Mouse (Mus musculus) midbrain, embryonic 10.5 days (tissue): ENCODE data around the gene Lrrc8b. TPM values are rescaled to one million over a fixed set of nuclear protein-coding genes. Genes with fewer than 3 reads are reported as not detected.

Experiments used
- DNase-seq: peaks from one replicate; pipeline ENCODE4 v3.0.0-alpha.2; 2017; ENCODE audit warnings: low spot score
- H3K27ac ChIP-seq: fragments of 300-500 bp; sonication (generic); replicated peaks from 2 replicates; pipeline ENCODE4 v1.5.1; 2016; ENCODE audit warnings: mild to moderate bottlenecking
- H3K27me3 ChIP-seq: fragments of 300-500 bp; sonication (generic); 2 replicates; pipeline ENCODE4 v1.6.1; 2016; ENCODE audit warnings: low read depth, mild to moderate bottlenecking; ENCODE audit not compliant: poor library complexity, severe bottlenecking
- H3K36me3 ChIP-seq: fragments of 300-500 bp; sonication (generic); 2 replicates; pipeline ENCODE4 v1.6.1; 2016; ENCODE audit warnings: mild to moderate bottlenecking, moderate library complexity
- H3K4me1 ChIP-seq: fragments of 300-500 bp; sonication (generic); 2 replicates; pipeline ENCODE4 v1.6.1; 2016
- H3K4me3 ChIP-seq: fragments of 300-500 bp; sonication (generic); 2 replicates; pipeline ENCODE4 v1.5.1; 2016; ENCODE audit warnings: mild to moderate bottlenecking, moderate library complexity
- H3K9me3 ChIP-seq: fragments of 300-500 bp; sonication (generic); replicated peaks from 2 replicates; pipeline ENCODE4 v1.6.1; 2016; ENCODE audit warnings: mild to moderate bottlenecking
- WGBS: fragments of 180-500 bp; shearing (Covaris S2); methylation state at CpG from one replicate; pipeline ENCODE4 v1.1.7; 2016; 5-methylcytosine and 5-hydroxymethylcytosine counted together
- polyA plus RNA-seq: library from polyadenylated mRNA; unstranded; fragments of >200 nt; fragmentation: Nextera tagmentation; extraction: Ambion mirVana; gene quantifications from 2 replicates; pipeline ENCODE4 v1.2.1, GENCODE M21; 2016

Gene Lrrc8b
- polyA plus RNA-seq, 1 experiment from 2014 or later: 6.9 TPM

- peaks cover 16% of the 10 kb centered on the region for H3K27me3 ChIP-seq
- no peak overlapping the region for H3K27ac ChIP-seq
- peaks cover 28% of the 10 kb centered on the region for H3K4me1 ChIP-seq
- no peak overlapping the region for H3K4me3 ChIP-seq
- no peaks in the 10 kb centered on the region for H3K9me3 ChIP-seq
- DNase-seq: no peak
- H3K36me3 ChIP-seq: no peaks in the 10 kb centered on the region
- WGBS: 74% methylated on average over 3 of the region's 3 CpGs
Observed at GRCm38 (mm10) chr5:105516290-105516689, 100.7 kb downstream of the Lrrc8b start.

- Histone ChIP-seq H3K4me3 (peak overlapping the region; percentile 84), H3K9me3 (no peaks in the 10 kb centered on the region), H3K27ac (peak overlapping the region; percentile 92), H3K36me3 (no peaks in the 10 kb centered on the region), H3K27me3 (peaks cover 16% of the 10 kb centered on the region), H3K4me1 (peaks cover 28% of the 10 kb centered on the region)
- 19% methylated on average over 7 of the region's 7 CpGs for WGBS
- no peak for DNase-seq
Observed at GRCm38 (mm10) chr5:105517992-105518625, 102.5 kb downstream of the Lrrc8b start.

DNA sequence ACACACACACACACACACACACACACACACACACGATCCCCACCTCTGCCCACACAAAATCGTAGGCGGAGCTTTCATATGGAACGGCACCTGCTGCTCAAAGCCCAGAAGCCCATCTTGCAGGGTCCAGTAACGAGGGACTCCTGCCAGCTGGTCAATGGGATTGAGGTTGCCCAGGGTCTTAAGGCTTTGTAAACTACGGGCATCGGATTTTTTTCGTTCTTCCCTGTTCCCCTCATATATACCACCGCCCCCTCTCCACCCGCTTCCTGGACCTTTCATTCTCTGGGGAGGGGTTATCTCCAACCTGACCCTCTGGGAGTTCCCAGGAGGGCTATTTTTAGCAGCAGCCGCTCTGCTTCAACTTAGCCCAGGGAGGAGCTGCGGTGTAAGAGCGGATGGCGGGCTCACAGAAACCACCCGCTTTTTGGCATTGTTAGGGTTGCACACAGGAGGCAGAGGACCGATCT is 103.1 kb downstream of the Lrrc8b start:
- no peak for DNase-seq
- WGBS: 1% methylated on average over 16 of the region's 16 CpGs
- Histone ChIP-seq H3K4me3 (peak overlapping the region; percentile 84), H3K4me1 (peaks cover 28% of the 10 kb centered on the region), H3K36me3 (no peaks in the 10 kb centered on the region), H3K27ac (peak overlapping the region; percentile 92), H3K9me3 (no peaks in the 10 kb centered on the region), H3K27me3 (peaks cover 16% of the 10 kb centered on the region)

DNA sequence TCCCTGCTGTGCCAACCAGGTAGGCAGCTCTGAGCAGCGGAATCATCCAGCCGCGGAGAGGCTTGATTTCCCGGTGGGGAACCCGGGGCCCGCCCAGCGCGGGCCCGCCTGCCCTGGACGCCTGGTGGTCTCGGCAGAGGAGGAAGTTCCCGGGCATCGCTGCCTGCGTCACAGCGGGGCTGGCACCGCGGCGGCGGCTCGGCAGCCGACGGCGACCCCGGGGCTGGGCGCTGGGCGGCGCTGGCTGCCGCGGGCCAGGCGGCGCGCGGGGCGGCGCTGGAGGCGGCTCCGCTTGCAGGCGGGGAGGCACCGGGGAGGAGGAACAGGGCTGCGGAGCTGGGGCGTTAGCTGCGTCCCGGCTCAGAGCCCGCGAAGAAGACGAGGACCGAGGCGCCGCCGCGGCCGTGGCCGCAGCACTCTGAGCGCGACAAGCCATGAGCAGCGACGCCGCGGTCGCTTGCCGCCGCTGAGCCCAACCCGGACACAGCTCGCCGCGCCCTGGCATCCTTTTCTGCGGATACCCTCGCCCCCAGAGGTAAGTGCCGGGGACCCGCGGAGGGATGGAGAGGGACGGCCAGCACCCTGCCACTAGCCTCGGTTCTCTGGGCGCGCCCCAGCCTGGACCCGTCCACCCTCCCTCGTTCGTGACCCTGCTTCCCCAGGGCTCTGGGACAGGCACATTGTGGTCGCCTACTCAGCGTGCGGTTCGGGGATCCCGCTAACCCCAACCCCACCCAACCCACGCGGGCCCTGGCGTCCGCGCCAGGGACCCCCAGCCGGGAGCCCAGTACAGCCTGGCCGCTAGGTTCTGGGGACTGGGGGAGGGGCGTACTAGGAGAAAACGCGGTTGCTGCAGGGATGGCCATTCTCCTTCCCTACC is 103.8 kb downstream of the Lrrc8b start, which contains the start of gene Lrrc8c:
Gene Lrrc8c (plus strand): TSS at position 293 of the 880 bp plus-strand sequence.
- peaks cover 28% of the 10 kb centered on the region for H3K4me1 ChIP-seq
- no peaks in the 10 kb centered on the region for H3K9me3 ChIP-seq
- H3K27ac ChIP-seq: peak within 1 kb of the TSS; percentile 92
- WGBS: under 1% methylated on average over 91 of the region's 93 CpGs
- DNase-seq: peak; percentile 85
- peaks cover 16% of the 10 kb centered on the region for H3K27me3 ChIP-seq
- no peaks in the 10 kb centered on the region; the same call in 1 of the 2 replicates for H3K36me3 ChIP-seq
- H3K4me3 ChIP-seq: peak within 1 kb of the TSS; percentile 84

DNA sequence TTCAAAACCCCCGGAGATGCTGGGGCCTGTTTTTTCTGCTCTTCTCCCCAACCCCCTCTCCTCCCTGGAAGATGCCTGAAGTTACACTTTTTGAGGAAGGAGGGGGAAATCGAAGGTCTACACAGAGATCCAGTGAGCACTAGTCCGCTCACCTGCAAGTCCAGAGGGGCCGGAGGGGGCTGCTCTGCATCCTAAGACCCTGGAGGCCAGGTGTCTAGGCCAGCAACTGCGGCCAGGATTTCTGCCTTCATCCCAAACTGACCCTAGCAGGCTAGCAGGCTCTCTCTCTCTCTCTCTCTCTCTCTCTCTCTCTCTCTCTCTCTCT is 104.4 kb downstream of the Lrrc8b start:
- peaks cover 4% of the 10 kb centered on the region for H3K36me3 ChIP-seq
- no peaks in the 10 kb centered on the region for H3K9me3 ChIP-seq
- peak overlapping the region; percentile 92 for H3K27ac ChIP-seq
- H3K27me3 ChIP-seq: peaks cover 16% of the 10 kb centered on the region
- H3K4me3 ChIP-seq: peak overlapping the region; percentile 84
- WGBS: 4% methylated on average over 5 of the region's 5 CpGs
- no peak for DNase-seq
- peaks cover 28% of the 10 kb centered on the region for H3K4me1 ChIP-seq

GRCm38 (mm10) chr5:105520442-105520965 is 104.9 kb downstream of the Lrrc8b start:
- peak overlapping the region; percentile 92; the same call in 1 of the 2 replicates for H3K27ac ChIP-seq
- 63% methylated on average over 9 of the region's 9 CpGs for WGBS

GRCm38 (mm10) chr5:105523452-105523851 is 107.9 kb downstream of the Lrrc8b start:
- no peaks in the 10 kb centered on the region for H3K9me3 ChIP-seq
- no peak overlapping the region for H3K27ac ChIP-seq
- peaks cover 20% of the 10 kb centered on the region for H3K36me3 ChIP-seq
- 78% methylated on average over 3 of the region's 3 CpGs for WGBS
- H3K27me3 ChIP-seq: no peaks in the 10 kb centered on the region
- no peak overlapping the region for H3K4me3 ChIP-seq
- no peak for DNase-seq
- peaks cover 20% of the 10 kb centered on the region for H3K4me1 ChIP-seq

More at GRCm38 (mm10) chr5:105520442-105520965, 104.9 kb downstream of the Lrrc8b start:
- no peak for DNase-seq
- Histone ChIP-seq H3K27me3 (peaks cover 16% of the 10 kb centered on the region), H3K36me3 (peaks cover 5% of the 10 kb centered on the region), H3K4me1 (peaks cover 28% of the 10 kb centered on the region), H3K4me3 (peak overlapping the region; percentile 84), H3K9me3 (no peaks in the 10 kb centered on the region)

- H3K36me3 ChIP-seq: peaks cover 20% of the 10 kb centered on the region
- peaks cover 12% of the 10 kb centered on the region for H3K4me1 ChIP-seq
- H3K4me3 ChIP-seq: no peak overlapping the region
- WGBS: 95% methylated on average over 12 of the region's 12 CpGs
- no peaks in the 10 kb centered on the region for H3K27me3 ChIP-seq
- no peaks in the 10 kb centered on the region for H3K9me3 ChIP-seq
- DNase-seq: no peak
- no peak overlapping the region for H3K27ac ChIP-seq
Observed at GRCm38 (mm10) chr5:105525004-105525403, 109.4 kb downstream of the Lrrc8b start.

GRCm38 (mm10) chr5:105526107-105526645 is 110.6 kb downstream of the Lrrc8b start:
- no peak for DNase-seq
- Histone ChIP-seq H3K36me3 (peaks cover 20% of the 10 kb centered on the region), H3K4me1 (peaks cover 5% of the 10 kb centered on the region), H3K27ac (no peak overlapping the region), H3K9me3 (no peaks in the 10 kb centered on the region), H3K27me3 (no peaks in the 10 kb centered on the region), H3K4me3 (no peak overlapping the region)
- 92% methylated on average over 4 of the region's 4 CpGs for WGBS

GRCm38 (mm10) chr5:105526766-105527165 is 111.2 kb downstream of the Lrrc8b start:
- Histone ChIP-seq H3K27me3 (no peaks in the 10 kb centered on the region), H3K27ac (no peak overlapping the region), H3K36me3 (peaks cover 20% of the 10 kb centered on the region), H3K9me3 (no peaks in the 10 kb centered on the region), H3K4me1 (peaks cover 5% of the 10 kb centered on the region), H3K4me3 (no peak overlapping the region)
- no peak for DNase-seq
- WGBS: 90% methylated on average over 9 of the region's 9 CpGs

- Histone ChIP-seq H3K27ac (no peak overlapping the region), H3K4me3 (no peak overlapping the region), H3K4me1 (peaks cover 5% of the 10 kb centered on the region), H3K9me3 (no peaks in the 10 kb centered on the region), H3K27me3 (no peaks in the 10 kb centered on the region), H3K36me3 (peaks cover 20% of the 10 kb centered on the region)
- WGBS: 94% methylated on average over 23 of the region's 23 CpGs
- no peak for DNase-seq
Observed at GRCm38 (mm10) chr5:105527477-105528331, 112.1 kb downstream of the Lrrc8b start.

- DNase-seq: no peak
- Histone ChIP-seq H3K27ac (no peak overlapping the region), H3K4me3 (no peak overlapping the region), H3K9me3 (no peaks in the 10 kb centered on the region), H3K4me1 (peaks cover 5% of the 10 kb centered on the region), H3K36me3 (peaks cover 20% of the 10 kb centered on the region), H3K27me3 (no peaks in the 10 kb centered on the region)
- WGBS: 85% methylated on average over 6 of the region's 6 CpGs
Observed at GRCm38 (mm10) chr5:105530576-105530975, 115.0 kb downstream of the Lrrc8b start.
